Mouse (Mus musculus) left cerebral cortex, adult 11 months (tissue): ENCODE measurements around the gene Hpcal4.

Source experiments
- DNase-seq: peaks from one replicate; pipeline ENCODE4 v3.0.0; 2022; ENCODE audit warnings: low spot score

Gene Hpcal4

GRCm38 (mm10) chr4:123201186-123202093 is 18.4 kb downstream of the Hpcal4 start, which contains the start of gene Nt5c1a:
TSS of gene Nt5c1a (plus strand) at chr4:123201504.
- no peak for DNase-seq

DNA sequence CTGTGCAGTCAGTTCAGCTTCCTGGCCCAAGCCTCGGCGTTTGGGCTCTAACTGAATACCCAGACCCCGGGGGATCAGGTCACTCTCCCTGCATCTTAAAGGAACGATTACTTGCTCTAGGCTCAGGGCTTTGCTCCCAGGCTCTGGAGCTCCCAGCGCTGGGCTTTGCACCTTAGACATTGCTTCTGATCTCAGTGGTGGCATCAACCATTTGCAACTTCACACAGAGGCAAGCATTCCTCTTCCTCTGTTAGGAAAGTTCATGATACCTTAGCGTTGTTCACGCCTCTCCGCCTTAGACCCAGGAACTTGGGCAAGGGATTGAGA is 19.0 kb downstream of the Hpcal4 start:
- no peak for DNase-seq

DNA sequence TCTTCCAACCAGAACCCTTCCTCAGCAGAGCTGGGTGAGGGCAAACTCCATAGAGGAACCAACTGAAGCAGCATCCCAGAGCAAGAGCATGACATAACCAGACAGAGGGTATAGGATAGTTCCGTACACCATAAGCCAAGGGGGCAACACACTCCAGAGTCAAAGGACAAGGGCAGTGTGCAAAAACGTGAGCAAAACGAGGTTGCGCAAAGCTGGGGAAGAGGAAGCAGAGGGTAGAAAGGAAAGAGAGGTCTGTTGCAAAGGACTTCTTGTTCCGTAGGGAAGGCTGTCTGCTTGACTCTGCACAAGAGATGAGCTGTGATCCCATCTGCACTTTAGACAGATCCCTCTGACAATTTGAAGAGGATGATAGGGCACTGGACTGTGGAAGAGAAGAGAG is 24.3 kb downstream of the Hpcal4 start:
- DNase-seq = no peak

- DNase-seq = no peak
Observed at GRCm38 (mm10) chr4:123210996-123211395, 28.0 kb downstream of the Hpcal4 start.

- DNase-seq = no peak
Observed at GRCm38 (mm10) chr4:123211453-123211852, 28.4 kb downstream of the Hpcal4 start.

DNA sequence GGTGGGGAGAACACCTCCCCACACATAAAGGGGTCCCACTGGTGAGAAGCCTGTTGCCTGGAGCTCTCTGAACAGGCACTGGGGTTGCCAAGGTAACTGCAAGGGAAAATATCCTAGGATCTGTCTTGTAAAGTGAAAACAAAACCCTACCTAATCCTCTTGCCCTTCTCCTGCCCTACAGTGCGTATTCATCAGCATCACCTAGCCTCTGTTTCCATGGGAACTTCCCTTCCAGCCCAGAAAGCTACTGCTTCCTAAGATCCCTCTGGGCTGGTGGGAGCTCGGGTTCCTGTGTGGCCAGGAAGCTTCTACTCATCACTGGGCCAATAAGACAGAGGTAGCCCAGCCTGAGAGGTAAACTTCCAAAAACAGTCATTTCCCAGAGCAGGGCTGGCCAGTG is 29.3 kb downstream of the Hpcal4 start:
- DNase-seq = no peak

- DNase-seq = no peak
Observed at GRCm38 (mm10) chr4:123213975-123214374, 30.9 kb downstream of the Hpcal4 start.

DNA sequence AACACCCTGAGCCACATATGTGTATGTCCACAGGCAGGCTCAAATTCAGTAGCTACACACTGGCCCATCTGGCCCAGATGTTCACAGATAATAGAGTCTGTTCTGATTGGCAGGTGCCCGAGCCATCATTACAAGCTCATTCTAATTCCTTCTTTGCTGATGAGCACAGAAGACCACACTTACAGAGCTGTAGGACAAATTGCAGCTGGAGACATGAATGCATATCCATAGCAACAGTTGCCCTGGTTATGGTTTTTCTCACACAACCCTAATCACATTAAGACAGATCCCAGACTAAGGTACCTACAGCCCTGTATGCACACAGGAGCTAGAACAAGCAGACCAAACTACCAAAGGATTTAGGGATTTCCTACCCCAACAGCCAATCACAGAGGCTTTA is 32.3 kb downstream of the Hpcal4 start:
- no peak for DNase-seq

GRCm38 (mm10) chr4:123216782-123217181 is 33.8 kb downstream of the Hpcal4 start:
- no peak for DNase-seq

- peak; percentile 40 for DNase-seq
Observed at GRCm38 (mm10) chr4:123219720-123220357, 36.8 kb downstream of the Hpcal4 start.

- no peak for DNase-seq
Observed at GRCm38 (mm10) chr4:123220637-123221036, 37.6 kb downstream of the Hpcal4 start.

- no peak for DNase-seq
Observed at GRCm38 (mm10) chr4:123223309-123223708, 40.3 kb downstream of the Hpcal4 start.

- DNase-seq = no peak
Observed at GRCm38 (mm10) chr4:123225718-123226403, 42.8 kb downstream of the Hpcal4 start.

DNA sequence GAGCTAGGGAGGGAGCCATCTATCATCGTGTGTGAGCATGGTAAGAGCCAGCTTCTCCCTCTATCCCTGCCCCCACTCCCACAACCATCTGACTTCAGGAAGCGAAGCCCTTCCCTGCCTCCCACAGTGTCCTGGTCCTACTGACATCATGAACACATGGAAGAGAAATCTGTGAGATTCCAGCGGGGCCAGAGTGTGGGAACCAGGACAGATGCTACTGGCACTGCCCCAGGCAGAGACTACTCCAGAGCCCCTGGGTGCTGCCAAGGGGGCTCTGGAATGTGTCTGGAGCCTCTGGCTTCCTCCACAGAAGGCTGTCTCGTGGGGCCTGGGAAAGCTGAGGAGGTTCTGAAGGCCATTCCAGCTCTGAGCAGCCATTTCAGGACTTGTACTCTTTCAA is 44.7 kb downstream of the Hpcal4 start:
- DNase-seq = no peak

- no peak for DNase-seq
Observed at GRCm38 (mm10) chr4:123228270-123228669, 45.2 kb downstream of the Hpcal4 start.

DNA sequence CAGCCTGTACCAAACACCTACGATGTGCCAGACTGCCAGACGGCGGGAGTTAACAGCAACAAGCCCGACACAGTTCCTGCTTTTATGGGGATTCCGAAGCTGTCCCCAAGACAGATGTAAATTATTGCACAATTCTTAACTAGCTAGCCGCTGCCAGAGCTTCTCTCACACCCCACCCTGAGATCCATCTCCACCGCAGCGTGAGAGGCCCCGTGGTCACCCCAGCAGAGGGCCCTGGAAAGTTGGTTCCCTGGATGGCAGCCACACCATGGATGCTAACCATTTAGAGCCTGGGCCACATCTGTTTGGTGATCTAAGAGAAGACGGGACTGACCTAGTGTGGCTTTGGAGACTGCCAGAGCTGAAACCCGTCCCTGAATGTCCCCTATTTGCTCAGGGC is 46.1 kb downstream of the Hpcal4 start:
- no peak for DNase-seq

GRCm38 (mm10) chr4:123232841-123233240 is 49.8 kb downstream of the Hpcal4 start:
- DNase-seq = no peak

DNA sequence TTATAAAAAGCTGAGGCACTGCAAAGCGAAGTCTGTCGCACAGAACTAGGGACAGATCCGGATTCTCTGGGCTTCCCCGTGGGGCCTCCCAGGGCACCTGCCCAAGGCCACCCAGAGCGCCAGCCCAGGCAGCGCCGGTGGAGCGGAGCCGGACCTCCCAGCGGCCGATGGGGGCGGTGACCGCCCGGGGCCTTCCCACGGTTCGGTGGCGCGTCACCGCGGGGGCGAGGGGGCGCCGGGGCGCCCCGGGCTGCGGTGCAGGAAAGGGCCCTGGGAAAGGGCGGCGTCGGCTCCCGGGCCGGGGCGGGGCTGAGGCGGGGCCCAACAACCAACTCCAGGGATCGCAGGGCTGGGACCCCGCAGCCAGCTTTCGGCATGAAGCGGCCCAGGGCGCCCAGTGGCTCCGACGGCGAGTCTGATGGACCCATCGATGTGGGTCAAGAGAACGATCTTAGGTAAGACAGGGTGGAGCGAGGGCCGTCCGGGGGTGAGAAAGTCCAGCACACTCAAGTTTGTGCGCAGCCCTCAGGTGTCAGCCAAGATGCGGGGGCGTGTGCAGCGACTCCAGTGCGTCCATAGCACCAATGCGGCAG is 50.6 kb downstream of the Hpcal4 start, which contains the start of gene Heyl:
Heyl (plus strand) TSS at position 65 of the 593 bp plus-strand sequence.
- no peak for DNase-seq

DNA sequence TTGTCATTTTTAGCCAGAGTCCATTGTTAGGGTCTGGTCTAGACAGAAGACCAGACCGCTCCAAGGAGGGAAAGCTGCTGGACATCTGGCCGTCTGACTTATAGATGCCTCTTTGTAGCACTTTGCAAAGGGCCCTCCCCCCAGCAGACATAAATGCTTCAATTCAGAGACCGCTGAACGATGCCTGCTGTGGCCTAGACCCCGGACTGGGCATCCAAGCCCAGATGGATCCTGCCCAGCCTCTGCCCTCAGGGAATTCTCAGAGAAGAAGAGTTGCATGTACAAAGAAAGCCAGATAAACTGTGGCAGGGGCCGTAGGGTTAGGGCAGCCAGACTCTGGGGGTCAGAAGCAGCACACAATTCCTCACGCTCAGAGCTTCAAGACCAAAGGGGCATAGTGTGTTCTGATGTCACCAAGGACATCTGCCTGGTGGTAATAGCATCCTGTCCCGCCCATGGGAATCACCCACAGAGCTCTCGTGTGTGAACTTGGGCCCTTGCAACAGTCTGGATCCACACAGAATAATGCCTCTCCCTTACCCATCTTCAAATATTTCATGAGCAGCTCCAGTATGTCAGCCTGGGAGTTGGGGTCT is 52.9 kb downstream of the Hpcal4 start:
- DNase-seq = no peak

DNA sequence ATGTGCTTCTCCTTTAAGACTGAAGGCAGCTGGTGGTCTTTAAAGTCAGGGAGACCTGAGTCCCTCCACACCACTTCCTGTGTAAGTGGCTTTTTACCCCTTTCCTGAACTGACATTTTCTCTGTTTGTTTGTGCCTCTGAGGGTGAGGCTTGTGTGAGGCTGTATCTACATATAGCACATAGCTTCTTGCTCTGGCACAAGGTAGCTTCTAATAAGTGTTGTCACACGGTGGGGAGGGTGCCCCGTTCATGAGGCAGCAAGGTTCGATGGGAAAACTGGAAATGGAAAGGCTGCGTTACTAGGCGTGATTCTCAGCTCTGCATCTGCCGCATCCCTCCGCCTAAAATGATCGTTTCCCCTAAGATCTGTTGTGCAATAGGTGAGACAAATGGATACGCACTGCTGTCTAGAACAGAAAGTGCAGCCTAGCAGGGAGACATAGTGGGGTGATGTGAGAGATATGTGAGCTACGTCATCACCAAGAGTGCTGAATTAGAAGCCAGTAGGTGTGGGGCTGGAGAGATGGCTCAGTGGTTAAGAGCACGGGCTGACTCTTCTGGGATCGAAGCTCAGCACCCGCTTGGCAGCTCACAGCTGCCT is 53.5 kb downstream of the Hpcal4 start:
- DNase-seq = no peak

- DNase-seq = no peak
Observed at GRCm38 (mm10) chr4:123237386-123238266, 54.6 kb downstream of the Hpcal4 start.
